Mouse (Mus musculus) thymus, postnatal 0 days (tissue): ENCODE measurements around the gene Stk25. TPM values are rescaled to one million over a fixed set of nuclear protein-coding genes. Genes with fewer than 3 reads are reported as not detected.

Source experiments
- DNase-seq: peaks from one replicate; pipeline ENCODE4 v3.0.0-alpha.2; 2015; ENCODE audit warnings: low spot score
- polyA plus RNA-seq: library from polyadenylated mRNA; unstranded; fragments of >200 nt; fragmentation: Nextera tagmentation; extraction: Ambion mirVana; gene quantifications from 2 replicates; pipeline ENCODE4 v1.2.1, GENCODE M21; 2015

The Stk25 gene
- polyA plus RNA-seq, 1 experiment from 2014 or later: 82.9 TPM

GRCm38 (mm10) chr1:93669941-93670340 lies 11.5 kb upstream of the Stk25 start:
- no peak for DNase-seq

- peak; percentile 67 for DNase-seq
These were observed 10.5 kb upstream of the Stk25 start for GRCm38 (mm10) chr1:93668791-93669548.

- DNase-seq: peak; percentile 59
These were observed 9.4 kb upstream of the Stk25 start for GRCm38 (mm10) chr1:93667760-93668400.

- DNase-seq: no peak
These were observed 1.5 kb downstream of the Stk25 start for GRCm38 (mm10) chr1:93657025-93657360.

- no peak for DNase-seq
These were observed 2.0 kb downstream of the Stk25 start for GRCm38 (mm10) chr1:93656325-93657024.

GRCm38 (mm10) chr1:93654798-93655197 lies 3.7 kb downstream of the Stk25 start:
- no peak for DNase-seq

GRCm38 (mm10) chr1:93654275-93654674 lies 4.2 kb downstream of the Stk25 start:
- DNase-seq: no peak

GRCm38 (mm10) chr1:93649604-93650172 lies 8.8 kb downstream of the Stk25 start:
- no peak for DNase-seq

- no peak for DNase-seq
These were observed 15.8 kb downstream of the Stk25 start for GRCm38 (mm10) chr1:93642692-93643091.

GRCm38 (mm10) chr1:93641978-93642377 lies 16.5 kb downstream of the Stk25 start:
- DNase-seq: no peak

GRCm38 (mm10) chr1:93636211-93636897 lies 22.1 kb downstream of the Stk25 start:
- no peak for DNase-seq

- peak; percentile 98 for DNase-seq
These were observed 22.8 kb downstream of the Stk25 start for GRCm38 (mm10) chr1:93635580-93636192.

- no peak for DNase-seq
These were observed 23.3 kb downstream of the Stk25 start for GRCm38 (mm10) chr1:93635091-93635579.

- peak; percentile 4 for DNase-seq
These were observed 24.0 kb downstream of the Stk25 start for GRCm38 (mm10) chr1:93634481-93634891.

GRCm38 (mm10) chr1:93632723-93633122 lies 25.7 kb downstream of the Stk25 start:
- DNase-seq: no peak

- DNase-seq: no peak
These were observed 27.7 kb downstream of the Stk25 start for GRCm38 (mm10) chr1:93630796-93631195.

- no peak for DNase-seq
These were observed 34.0 kb downstream of the Stk25 start for GRCm38 (mm10) chr1:93624502-93624901.

GRCm38 (mm10) chr1:93618948-93619347 lies 39.5 kb downstream of the Stk25 start:
- no peak for DNase-seq

- no peak for DNase-seq
These were observed 40.3 kb downstream of the Stk25 start for GRCm38 (mm10) chr1:93618059-93618748.

- DNase-seq: no peak
These were observed 48.7 kb downstream of the Stk25 start for GRCm38 (mm10) chr1:93609762-93610161.
